Mouse (Mus musculus) thymus, postnatal 0 days (tissue): ENCODE measurements around the gene Rps25. TPM values are rescaled to one million over a fixed set of nuclear protein-coding genes. Genes with fewer than 3 reads are reported as not detected.
"Not testable (repeated sequence)": the region's sequence is repeated elsewhere in the genome, so short reads cannot be mapped to it uniquely, and the experiment has no call there.

ENCODE experiments used
- DNase-seq: peaks from one replicate; pipeline ENCODE4 v3.0.0-alpha.2; 2015; ENCODE audit warnings: low spot score
- polyA plus RNA-seq: library from polyadenylated mRNA; unstranded; fragments of >200 nt; fragmentation: Nextera tagmentation; extraction: Ambion mirVana; gene quantifications from 2 replicates; pipeline ENCODE4 v1.2.1, GENCODE M21; 2015

Rps25 gene
- polyA plus RNA-seq, 1 experiment from 2014 or later, result 3,300 TPM

DNA sequence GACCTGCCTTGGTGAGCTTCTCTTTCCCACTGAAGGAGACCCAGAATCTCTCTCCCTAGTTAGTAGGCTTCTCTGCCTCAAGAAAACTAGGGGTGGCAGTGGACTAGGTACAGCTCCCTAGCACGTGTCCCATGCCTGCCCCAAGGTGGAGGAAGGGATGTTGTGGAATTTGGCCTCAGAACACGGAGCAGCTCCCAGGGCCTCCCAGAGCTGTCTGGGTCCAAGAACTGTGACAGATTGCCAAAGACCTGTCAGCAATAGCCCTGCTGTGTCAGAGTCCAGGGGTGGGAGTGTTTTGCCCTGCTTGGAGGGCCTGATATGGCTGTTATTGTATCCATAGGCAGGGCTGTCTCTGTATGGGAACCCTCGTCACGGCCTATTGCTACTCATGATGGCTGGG is 5.9 kb upstream of the Rps25 start:
- DNase-seq, result no peak

DNA sequence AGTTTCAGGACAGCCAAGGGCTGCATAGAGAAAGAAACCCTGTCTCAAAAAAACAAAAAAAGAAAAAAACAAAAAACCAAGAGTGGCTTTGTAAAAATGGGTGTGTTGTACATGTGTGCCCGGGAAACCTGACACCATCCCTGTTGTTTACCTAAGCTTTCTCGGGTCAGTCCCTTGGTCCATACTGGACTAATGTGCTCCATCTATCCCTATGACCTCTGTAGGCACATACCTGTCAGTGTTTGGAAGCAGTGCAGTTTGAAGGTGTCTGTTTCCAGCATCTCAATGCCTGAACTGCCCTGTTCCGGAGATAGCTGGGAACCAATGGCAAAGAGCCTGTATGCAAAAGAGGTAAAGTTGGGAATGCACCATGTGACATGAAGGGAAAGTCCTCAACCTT is 1.9 kb upstream of the Rps25 start:
- DNase-seq, result no peak

DNA sequence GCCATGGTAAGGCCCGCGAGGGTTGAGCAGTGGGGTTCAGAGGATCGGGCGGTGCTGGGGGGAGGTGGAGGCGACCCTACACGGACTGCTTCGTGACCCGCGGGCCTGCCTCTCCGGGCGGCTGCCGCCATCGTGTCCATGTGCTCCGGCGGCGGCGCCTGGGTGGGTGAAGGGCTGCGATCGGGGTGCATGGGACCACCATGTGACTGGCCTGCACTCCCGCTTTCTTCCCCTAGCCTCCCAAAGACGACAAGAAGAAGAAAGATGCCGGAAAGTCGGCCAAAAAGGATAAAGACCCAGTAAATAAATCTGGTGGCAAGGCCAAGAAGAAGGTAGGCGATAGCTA is 786 bp downstream of the Rps25 start:
- DNase-seq, result no peak

DNA sequence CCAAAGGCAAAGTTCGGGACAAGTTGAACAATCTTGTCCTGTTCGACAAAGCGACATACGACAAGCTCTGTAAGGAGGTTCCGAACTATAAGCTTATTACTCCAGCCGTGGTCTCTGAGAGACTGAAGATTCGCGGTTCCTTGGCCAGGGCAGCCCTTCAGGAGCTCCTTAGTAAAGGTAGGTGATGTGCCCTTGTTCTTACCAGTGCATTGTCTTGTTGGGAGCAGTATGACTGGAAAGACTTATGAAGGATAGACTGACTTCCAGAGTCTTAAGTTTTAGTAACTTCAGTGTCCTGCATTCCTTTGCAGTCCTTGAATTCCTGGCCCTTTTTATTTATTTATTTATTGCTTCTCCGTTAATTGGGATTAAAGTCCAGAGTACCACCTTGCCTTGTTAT is 1.8 kb downstream of the Rps25 start:
- DNase-seq, result not testable (repeated sequence)

DNA sequence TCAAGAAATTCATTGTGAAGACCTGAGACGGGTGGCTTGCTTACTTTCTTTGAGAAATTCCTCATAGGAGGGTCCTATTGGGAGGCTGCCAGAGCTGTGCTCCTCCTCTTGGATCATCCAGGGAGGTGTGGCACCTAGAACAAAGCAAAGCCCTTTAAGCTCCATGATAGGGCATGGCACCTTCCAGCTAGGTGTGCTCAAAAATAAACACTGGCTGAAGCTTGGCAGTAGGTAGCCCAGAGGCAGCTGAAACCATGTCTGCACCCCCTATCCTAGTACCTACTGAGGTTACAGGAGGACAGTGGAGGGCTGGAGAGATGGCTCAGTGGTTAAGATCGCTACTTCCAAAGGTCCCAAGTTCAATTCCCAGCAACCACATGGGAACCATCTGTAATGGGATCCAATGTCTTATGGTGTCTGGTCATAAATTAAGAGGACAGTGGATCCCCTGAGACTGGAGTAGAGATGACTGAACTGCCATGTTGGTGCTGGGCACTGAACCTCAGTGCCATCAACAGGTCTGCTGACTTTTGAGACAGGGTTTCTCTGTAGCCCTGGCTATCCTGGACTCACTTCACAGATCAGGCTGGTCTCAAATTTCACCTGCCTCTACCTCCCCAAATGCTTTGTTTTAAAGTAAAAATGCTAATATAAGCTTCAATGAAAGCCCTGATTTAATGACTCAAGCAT is 3.9 kb downstream of the Rps25 start:
- DNase-seq, result no peak

DNA sequence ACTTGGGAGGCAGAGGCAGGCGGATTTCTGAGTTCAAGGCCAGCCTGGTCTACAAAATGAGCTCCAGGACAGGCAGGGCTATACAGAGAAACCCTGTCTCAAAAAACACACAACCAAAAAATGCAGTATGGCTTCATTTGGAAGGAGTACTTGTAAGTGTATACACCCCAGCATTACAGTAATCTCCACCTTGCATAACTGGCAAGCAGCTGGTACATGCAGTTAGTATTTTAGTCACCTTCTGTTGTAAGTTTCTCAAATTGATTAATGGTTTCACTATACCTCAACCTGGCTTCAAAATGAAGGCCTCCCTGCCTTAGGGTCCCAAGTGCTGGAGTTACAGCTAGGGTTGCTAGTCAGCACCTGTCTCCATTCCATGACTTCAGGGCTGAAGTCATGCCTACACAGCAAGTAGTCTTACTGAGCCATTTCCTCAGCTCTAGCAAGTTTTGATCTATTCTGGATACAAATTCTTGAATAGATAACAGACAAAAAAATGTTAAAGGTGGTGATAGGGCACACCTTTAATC is 4.7 kb downstream of the Rps25 start:
- DNase-seq, result no peak

DNA sequence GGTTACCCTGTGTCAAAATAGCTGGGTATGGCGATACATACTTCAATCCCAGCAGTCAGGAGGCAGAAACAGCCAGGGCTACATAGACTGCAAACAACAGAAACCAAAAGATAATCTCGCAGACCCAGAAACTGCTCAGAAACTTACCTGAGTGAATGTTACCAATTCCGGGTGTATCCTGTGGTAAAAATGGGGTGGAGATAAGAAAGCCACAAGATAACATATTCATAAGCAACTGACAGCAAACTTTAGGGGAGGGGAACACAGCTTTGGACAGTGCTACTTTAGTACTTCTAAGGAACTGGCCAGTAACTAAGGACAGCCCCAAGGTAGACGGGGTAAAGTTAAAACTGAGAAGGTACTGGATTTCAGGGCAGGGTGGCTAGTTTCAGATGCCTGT is 5.4 kb downstream of the Rps25 start:
- DNase-seq, result no peak

DNA sequence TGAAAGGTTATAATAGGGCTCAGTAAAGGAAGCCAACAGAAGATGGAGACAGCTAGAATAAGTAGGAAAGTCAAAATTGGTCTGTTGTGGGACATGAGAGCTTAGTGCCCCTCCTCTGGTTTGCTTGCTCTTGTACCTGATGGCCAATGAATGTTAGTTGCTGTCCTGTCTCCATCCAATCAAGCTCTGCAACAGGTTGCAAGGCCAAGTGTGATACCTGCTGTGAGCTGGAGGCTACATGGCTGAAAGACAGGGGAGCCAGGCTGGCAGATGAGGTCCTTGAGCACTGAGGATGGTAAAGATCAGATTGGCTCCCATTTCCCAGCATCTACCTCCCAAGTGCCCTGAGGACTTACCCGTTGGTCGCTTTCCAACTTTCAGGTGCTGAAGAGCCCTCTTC is 5.8 kb downstream of the Rps25 start:
- DNase-seq, result no peak

DNA sequence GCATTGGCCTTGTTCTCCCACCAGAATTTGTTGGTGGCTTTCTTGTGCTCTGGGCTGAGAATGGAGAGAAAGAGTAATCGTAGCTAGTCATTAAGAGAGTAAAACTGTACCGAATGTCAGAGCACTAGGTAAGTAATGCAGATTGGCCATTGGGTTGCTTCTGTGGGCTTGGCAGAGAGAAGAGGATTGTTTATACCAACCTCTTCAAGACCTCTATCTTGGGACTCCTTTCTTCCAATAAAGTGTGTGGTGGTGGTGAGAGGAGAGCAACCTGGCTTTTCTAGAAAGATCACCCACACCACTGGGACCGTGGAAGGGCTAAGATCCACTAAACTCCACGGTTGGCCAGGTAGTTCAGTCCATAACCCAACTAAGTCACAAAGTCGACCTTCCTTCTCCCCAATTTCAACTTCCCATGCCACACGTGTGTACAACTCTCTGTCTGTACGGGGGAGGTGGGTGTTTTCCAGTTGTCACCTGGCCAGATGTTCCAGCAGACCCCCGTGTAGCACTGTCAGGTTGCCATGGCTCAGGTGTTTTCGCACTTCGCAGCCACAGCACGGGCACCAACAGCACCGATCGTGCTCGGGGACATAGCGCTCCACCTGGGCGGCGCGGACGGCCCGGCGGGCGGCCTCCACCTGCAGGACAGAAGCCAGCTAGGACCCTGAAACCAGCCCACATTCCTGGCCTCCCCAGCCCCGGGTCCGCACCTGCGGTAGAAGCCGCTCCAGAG is 10.4 kb downstream of the Rps25 start:
- DNase-seq, result no peak

DNA sequence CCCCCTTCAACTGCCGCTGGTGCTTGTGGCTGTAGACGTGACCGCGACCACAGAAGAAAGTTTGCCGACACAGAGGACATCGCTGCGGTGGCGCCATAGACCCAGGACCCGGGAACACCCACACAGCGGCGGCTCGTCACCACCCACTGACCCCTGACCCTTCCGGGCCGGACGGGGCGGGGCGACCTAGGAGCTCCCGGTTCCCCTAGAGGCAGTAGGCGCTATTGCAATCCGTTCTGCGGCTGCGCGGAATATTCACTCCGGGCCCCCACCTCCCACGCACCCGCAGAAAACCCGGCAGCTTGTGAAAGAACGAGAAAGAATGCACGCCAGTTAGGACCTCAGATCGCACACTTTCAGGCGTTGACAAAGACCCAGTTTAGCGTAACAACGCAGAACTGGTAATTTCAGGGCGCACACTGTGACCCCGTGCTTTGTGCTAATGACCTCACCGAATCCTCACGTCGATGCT is 11.0 kb downstream of the Rps25 start:
- DNase-seq, result peak; percentile 93

DNA sequence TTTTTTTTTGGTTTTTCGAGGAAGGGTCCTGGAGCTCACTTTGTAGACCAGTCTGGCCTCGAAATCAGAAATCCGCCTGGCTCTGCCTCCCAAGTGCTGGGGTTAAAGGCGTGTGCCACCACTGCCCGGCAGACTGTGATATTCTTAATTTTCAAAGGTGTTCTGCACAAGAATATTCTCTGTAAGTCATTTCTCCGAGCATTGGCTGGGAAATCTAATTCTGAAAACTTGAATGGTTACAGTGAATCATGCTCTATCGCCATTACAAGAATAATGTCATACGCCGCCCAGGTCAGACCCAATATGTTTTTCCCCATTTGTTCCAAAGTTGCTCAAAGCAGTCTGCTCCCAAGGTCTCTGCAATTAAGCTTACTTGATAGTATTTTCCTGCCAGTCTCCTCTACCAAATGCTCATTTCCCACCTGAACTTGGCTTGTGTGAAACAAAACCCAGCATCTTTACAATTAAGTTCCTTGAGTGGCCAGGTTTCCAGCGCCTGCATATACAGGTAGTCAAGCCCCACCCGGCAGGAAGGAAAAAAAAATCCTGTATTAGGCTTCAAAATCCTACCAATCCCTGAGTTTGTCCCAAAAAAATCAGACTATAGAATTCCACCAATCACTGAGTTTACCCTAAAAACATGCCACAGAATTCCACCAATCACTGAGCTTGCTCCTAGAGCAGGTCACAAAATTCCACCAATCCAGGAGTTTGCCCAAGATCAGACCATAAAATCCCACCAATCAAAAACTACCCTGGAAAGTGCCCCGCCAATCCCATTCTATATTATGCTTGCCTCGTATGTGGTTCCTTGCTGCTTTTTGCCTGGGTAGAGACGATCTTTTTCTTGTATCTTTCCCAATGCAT is 11.8 kb downstream of the Rps25 start, which contains the start of gene Ccdc84:
TSS of gene Ccdc84 (minus strand) at position 51 of the 867 bp plus-strand sequence.
- DNase-seq, result no peak

DNA sequence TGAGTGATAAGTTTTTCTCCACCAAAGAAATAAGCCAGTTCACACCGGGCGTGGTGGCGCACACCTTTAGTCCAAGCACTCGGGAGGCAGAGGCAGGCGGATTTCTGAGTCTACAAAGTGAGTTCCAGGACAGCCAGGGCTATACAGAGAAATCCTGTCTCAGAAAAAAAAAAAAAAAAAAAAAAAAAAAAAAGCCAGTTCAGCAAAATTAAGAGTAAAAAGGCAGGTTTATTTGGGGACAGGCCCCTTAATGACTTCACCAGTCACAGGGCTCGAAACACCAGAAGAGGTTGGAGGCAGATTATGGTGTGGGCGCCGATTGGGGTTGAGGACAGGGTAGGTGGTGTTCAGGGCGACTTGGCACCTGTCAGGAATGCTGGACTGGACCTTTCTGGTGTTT is 12.8 kb downstream of the Rps25 start:
- not testable (repeated sequence) for DNase-seq

DNA sequence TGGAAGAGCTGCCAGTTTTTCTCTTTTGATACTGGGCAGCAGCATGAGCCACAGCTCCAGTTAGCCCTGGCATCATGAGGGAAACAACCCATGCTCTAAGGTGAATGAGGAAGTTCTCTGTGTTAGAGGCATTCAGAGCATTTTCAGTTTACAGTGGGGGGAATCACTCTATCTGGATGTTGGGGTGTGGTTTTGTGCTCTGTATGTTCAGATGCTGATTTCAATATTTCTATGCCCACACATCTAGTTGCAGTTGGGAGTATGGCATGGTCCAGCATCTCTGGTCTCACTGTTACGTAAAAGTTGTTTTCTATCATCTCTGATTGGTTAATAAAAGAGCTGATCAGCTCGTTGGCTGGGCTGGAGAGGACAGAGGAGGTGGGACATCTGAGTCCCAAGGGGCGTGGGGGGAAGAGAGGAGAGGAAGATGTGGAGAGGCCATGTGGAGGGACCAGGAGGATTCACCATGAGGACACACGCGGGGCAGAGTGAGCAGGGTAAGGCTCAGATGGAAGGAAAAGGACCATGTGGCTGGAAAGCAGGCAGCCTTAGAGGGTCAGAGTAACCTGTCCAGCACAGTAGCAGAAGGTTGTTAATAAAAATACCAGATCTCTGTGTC is 13.4 kb downstream of the Rps25 start:
- DNase-seq, result no peak

DNA sequence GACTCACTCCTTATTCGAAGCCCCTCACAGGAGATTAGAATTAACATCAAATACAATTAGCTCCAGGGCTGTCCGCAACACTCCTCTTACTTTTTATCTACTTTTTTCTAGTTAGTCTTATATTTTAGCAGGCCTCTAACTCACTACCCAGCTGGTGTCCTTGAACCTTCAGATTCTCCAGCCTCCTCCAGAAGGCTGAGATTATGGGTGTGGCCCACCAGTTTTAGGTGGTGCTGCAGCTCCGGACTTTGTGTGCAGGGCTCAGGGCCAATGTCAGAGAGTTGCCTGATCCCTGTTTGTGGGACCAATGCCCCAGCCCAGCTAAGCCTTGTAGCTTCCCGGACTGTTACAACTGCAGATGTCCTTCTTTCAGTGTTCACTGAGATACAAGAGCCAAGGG is 16.6 kb downstream of the Rps25 start:
- DNase-seq, result no peak

DNA sequence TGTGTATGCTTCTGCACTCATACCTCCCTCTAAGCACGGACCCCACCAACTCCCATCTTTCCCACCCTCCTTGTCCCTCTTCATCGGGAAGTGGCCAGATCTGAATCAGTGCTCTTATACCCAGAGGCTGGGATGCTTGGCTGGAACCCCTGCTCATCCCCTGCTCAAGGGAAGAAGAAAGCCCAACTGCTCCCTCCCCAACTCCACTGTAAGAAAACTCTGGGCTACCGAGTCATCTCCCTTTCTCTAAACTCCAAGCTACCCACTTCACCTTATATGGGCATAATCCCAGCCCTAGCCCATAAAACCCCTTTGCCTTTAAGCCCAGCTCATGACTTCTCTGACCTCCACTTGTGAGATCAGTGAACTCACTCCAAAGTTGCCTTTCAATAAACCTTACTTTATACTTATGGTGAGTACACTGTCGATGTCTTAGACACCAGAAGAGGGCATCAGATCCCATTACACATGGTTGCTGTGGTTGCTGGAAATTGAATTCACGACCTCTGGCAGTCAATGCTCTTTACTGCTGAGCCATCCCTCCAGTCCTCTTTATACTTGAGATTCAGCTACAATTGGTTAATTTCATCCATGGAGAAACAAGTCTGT is 25.7 kb downstream of the Rps25 start:
- no peak for DNase-seq

DNA sequence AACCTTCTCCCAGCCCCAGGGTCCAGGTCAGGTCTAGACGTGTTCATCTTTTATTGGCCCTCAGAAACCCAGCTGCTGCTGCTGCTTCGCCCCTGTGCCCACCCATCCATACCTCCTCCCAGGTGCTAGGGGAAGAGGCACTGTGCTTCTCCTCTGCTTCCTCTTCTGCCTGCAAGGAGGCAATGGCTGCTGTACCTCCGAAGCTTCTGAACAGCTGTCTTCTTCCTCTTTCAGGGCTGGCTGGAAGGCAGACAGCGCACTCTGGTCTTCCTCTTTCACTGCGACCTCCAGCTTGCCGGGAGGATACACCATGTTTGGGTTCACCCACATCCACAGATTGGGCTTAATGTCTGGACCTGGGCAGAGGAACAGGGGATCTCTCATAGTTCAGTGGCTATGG is 28.8 kb downstream of the Rps25 start:
- DNase-seq, result no peak

DNA sequence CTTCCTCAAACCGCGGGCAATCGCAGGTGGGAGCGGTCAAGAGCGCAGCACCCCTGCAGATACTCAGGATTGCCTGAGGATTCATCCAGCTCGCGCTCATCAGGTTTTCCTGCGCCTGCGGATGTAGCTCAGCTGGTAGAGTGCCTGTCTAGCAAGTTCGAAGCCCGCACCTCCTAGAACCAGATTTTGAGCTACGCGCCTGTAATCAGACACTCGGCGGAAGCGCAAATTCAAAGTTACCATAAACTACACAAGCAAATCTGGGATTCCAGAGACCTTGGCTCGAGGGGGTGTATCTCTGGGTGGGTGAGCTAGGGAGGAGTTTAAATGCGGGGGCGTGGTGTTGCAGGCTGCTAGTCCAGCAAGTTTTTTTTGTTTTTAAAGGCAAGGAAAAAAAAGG is 34.0 kb downstream of the Rps25 start, which contains the start of gene Foxr1:
TSS of gene Foxr1 (minus strand) at position 176 of the 400 bp plus-strand sequence.
- no peak for DNase-seq

DNA sequence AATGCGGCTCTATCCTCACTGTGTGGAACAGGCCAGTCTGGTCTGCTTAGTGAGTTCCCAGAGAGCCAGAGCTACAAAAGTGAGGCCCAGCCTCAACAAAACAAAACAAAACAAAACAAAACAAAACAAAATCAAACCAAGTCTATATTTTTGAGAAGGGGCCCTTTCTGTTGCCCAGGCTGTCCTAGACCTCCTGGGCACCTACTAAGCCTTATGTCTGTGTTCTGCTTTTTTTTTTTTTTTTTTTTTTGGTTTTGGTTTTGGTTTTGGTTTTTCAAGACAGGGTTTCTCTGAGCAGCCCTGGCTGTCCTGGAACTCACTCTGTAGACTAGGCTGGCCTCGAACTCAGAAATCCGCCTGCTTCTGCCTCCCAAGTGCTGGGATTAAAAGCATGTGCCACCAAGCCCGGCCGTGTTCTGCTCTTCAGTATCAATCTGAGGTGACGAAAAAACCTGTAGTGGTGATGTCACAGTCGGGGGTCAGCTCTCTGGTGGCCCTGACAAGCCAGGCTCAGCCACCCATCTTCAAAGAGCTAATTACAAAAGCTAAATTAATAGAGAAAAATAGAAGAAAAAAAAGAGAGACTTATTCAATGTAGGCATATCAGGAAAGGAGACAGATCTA is 37.6 kb downstream of the Rps25 start:
- DNase-seq, result not testable (repeated sequence)

DNA sequence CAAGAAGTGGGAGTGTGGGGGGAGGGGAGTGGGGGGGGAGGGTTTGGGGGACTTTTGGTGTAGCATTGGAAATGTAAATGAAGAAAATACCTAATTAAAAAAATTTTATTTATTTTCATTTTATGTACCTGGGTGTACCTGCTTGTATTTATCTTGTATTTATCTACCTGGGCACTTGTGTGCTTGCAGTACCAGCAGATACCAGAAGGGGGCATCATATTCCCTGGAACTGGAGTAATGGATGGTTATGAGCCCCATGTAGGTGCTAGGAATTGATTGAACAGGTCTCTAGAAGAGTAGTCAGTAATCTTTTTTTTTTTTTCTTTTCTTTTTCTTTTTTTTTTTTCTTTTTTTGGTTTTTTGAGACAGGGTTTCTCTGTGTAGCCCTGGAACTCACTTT is 43.4 kb downstream of the Rps25 start:
- peak; percentile 20 for DNase-seq
